Mouse (Mus musculus) liver, embryonic 14.5 days (tissue): ENCODE results near the gene Atp4b. TPM values are rescaled to one million over a fixed set of nuclear protein-coding genes. Genes with fewer than 3 reads are reported as not detected.

ENCODE experiments used
- ATAC-seq: fragments of 200-750 bp; cut with Nextera tagmentation; 2 replicates; pipeline ENCODE4 v1.8.0; 2017; ENCODE audit warnings: moderate number of reproducible peaks, mild to moderate bottlenecking, moderate library complexity; ENCODE audit not compliant: insufficient read depth
- DNase-seq, 3 experiments: peaks; one replicate each; pipeline ENCODE4 v3.0.0-alpha.2; 2012 to 2013; ENCODE audit warnings: low read depth in 3 of 3, low spot score in 3 of 3
- H3K27ac ChIP-seq: fragments of 300-500 bp; sonication (generic); 2 replicates; pipeline ENCODE4 v1.5.1; 2014; ENCODE audit warnings: moderate library complexity, mild to moderate bottlenecking, control low read depth, inconsistent platforms
- H3K27me3 ChIP-seq: fragments of 300-500 bp; sonication (generic); 2 replicates; pipeline ENCODE4 v1.6.1; 2014; ENCODE audit warnings: mild to moderate bottlenecking, low read length, moderate library complexity; ENCODE audit not compliant: control insufficient read depth, insufficient read depth
- H3K36me3 ChIP-seq: fragments of 300-500 bp; sonication (generic); replicated peaks from 2 replicates; pipeline ENCODE4 v1.6.1; 2014; ENCODE audit warnings: low read depth; ENCODE audit not compliant: control insufficient read depth, insufficient read depth
- H3K4me1 ChIP-seq, 2 experiments: fragments of 200-500 bp in 1 of 2; fragments of 300-500 bp in 1 of 2; sonication (generic) in 1 of 2; replicated peaks; 2 replicates each; pipeline ENCODE4 v1.6.1; 2012 to 2014; ENCODE audit warnings: antibody characterized with exemption in 1 of 2, inconsistent platforms in 1 of 2, low read length in 1 of 2; ENCODE audit not compliant: control insufficient read depth in 2 of 2, insufficient read depth in 2 of 2
- H3K4me2 ChIP-seq: fragments of 300-500 bp; sonication (generic); 2 replicates; pipeline ENCODE4 v1.6.1; 2014; ENCODE audit warnings: low read depth, mild to moderate bottlenecking, control low read depth, moderate library complexity
- H3K4me3 ChIP-seq, 2 experiments: fragments of 200-500 bp in 1 of 2; fragments of 300-500 bp in 1 of 2; sonication (generic) in 1 of 2; 2 replicates each; pipeline ENCODE4 v1.5.1; 2012 to 2014; ENCODE audit warnings: low read depth in 2 of 2, low read length in 2 of 2, mild to moderate bottlenecking in 2 of 2, control low read depth in 1 of 2, inconsistent platforms in 1 of 2, moderate library complexity in 1 of 2; ENCODE audit not compliant: insufficient read depth in 1 of 2
- H3K9ac ChIP-seq: fragments of 300-500 bp; sonication (generic); replicated peaks from 2 replicates; pipeline ENCODE4 v1.6.1; 2014; ENCODE audit warnings: mild to moderate bottlenecking, control low read depth, moderate library complexity
- H3K9me3 ChIP-seq: fragments of 300-500 bp; sonication (generic); 2 replicates; pipeline ENCODE4 v1.6.1; 2016; ENCODE audit warnings: low read length, mixed read lengths; ENCODE audit not compliant: control insufficient read depth
- CTCF ChIP-seq: IDR thresholded peaks from 2 replicates; pipeline ENCODE4 v1.5.1; 2016; ENCODE audit warnings: antibody characterized with exemption, low read depth, control low read depth
- EP300 ChIP-seq: IDR thresholded peaks from 2 replicates; pipeline ENCODE4 v1.6.1; 2016; ENCODE audit warnings: antibody characterized with exemption, low read depth
- WGBS: fragments of 180-500 bp; shearing (Covaris S2); extraction: QIAGEN DNeasy Blood & Tissue Kit; methylation state at CpG from one replicate; pipeline ENCODE4 v1.1.7; 2014; ENCODE audit not compliant: insufficient replicate concordance; 5-methylcytosine and 5-hydroxymethylcytosine counted together
- polyA plus RNA-seq, 2 experiments: library from polyadenylated mRNA; depleted of rRNA in 1 of 2; stranded (reverse) in 1 of 2; unstranded in 1 of 2; fragments of >200 nt; fragmentation: Nextera tagmentation in 1 of 2; extraction: Ambion mirVana in 1 of 2; gene quantifications; 2 replicates each; pipeline versions ENCODE4 v1.2.1 to v1.2.3; 2012 to 2014

The Atp4b gene
- polyA plus RNA-seq, 2 experiments: not detected

DNA sequence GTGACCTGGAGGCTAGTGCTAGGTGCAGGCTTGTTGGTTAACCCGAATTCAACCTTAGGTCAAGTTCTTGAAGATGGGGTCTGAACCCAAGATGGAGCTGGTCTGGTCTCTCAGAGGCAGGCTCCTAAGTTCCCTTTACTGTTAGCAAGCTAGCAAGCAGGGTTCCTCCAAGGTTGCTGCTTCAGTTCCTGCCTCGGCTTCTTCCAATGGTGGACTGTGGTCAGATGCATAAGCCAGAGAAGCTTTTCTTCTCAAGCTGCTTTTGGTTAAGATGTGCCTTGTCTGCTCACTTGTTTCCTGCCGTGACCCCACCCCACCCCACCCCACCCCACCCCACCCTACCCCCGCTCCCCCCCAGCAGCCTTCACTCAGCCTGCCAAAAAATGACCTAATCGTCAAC, 36.5 kb upstream of the Atp4b start:
- Histone ChIP-seq H3K27ac (no peak overlapping the region), H3K4me2 (no peak overlapping the region), H3K9ac (no peak overlapping the region), H3K9me3 (no peaks in the 10 kb centered on the region), H3K36me3 (no peaks in the 10 kb centered on the region), H3K4me1 (no peaks in the 10 kb centered on the region), H3K27me3 (peaks cover 13% of the 10 kb centered on the region), H3K4me3 (no peak overlapping the region)
- TF ChIP-seq CTCF: no peak
- TF ChIP-seq EP300: no peak
- DNase-seq (no peak), ATAC-seq (no peak)
- WGBS: 34% methylated on average over 5 of the region's 5 CpGs

GRCm38 (mm10) chr8:13430866-13431265, 34.2 kb upstream of the Atp4b start:
- DNase-seq (no peak), ATAC-seq (no peak)
- no peaks in the 10 kb centered on the region for H3K4me1 ChIP-seq
- H3K27ac ChIP-seq: no peak overlapping the region
- no peak overlapping the region for H3K9ac ChIP-seq
- peaks cover 9% of the 10 kb centered on the region for H3K27me3 ChIP-seq
- H3K4me3 ChIP-seq: no peak overlapping the region
- no peak for TF ChIP-seq EP300
- no peak for TF ChIP-seq CTCF
- H3K4me2 ChIP-seq: no peak overlapping the region
- no peaks in the 10 kb centered on the region for H3K36me3 ChIP-seq
- no peaks in the 10 kb centered on the region for H3K9me3 ChIP-seq

- ATAC-seq: no peak
- no peak overlapping the region for H3K27ac ChIP-seq
- no peak overlapping the region for H3K4me2 ChIP-seq
- H3K9me3 ChIP-seq: no peaks in the 10 kb centered on the region
- peaks cover 6% of the 10 kb centered on the region for H3K27me3 ChIP-seq
- H3K4me1 ChIP-seq: no peaks in the 10 kb centered on the region
- H3K36me3 ChIP-seq: no peaks in the 10 kb centered on the region
- DNase-seq: no peak
- 71% methylated on average over 7 of the region's 7 CpGs for WGBS
- TF ChIP-seq EP300: no peak
- TF ChIP-seq CTCF: no peak
- H3K4me3 ChIP-seq: no peak overlapping the region
- H3K9ac ChIP-seq: no peak overlapping the region
Observed at GRCm38 (mm10) chr8:13430412-13430811, 33.8 kb upstream of the Atp4b start.

DNA sequence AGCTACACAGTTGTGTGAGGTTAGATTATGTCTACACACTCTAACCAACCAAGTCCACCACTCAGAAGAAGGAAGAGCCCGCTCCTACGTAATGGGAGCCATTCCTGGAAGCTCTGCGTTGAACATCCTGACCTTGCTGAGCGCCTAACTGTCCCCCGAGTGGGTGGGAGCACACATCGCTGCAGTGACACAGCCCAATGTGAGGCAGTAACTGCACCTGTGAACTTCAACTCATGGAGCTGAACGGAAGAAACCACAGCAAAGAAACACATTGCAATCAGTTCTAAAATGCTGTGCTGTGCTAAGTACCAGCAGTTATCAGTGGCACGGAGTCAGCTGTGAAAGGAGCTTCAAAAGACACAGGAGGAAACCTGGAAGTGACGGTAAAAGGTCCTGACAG, 31.5 kb upstream of the Atp4b start:
- H3K36me3 ChIP-seq: no peaks in the 10 kb centered on the region
- H3K4me1 ChIP-seq: no peaks in the 10 kb centered on the region
- no peak overlapping the region for H3K4me3 ChIP-seq
- ATAC-seq (no peak), DNase-seq (no peak)
- 57% methylated on average over 9 of the region's 9 CpGs for WGBS
- no peak overlapping the region for H3K4me2 ChIP-seq
- no peaks in the 10 kb centered on the region for H3K27me3 ChIP-seq
- no peak for TF ChIP-seq CTCF
- no peak for TF ChIP-seq EP300
- no peak overlapping the region for H3K9ac ChIP-seq
- H3K9me3 ChIP-seq: no peaks in the 10 kb centered on the region
- no peak overlapping the region for H3K27ac ChIP-seq

- Histone ChIP-seq H3K27ac (no peak overlapping the region), H3K4me1 (no peaks in the 10 kb centered on the region), H3K9ac (no peak overlapping the region), H3K36me3 (no peaks in the 10 kb centered on the region), H3K4me3 (no peak overlapping the region), H3K27me3 (no peaks in the 10 kb centered on the region), H3K9me3 (no peaks in the 10 kb centered on the region), H3K4me2 (no peak overlapping the region)
- WGBS: 9% methylated on average over 6 of the region's 6 CpGs
- ATAC-seq: no peak
- no peak for DNase-seq
- TF ChIP-seq EP300 (no peak), CTCF (no peak)
Observed at GRCm38 (mm10) chr8:13427351-13427750, 30.7 kb upstream of the Atp4b start.
